Mouse (Mus musculus) adrenal gland, adult 18-20 months (tissue): ENCODE measurements at regions not wholly inside any gene's neighbourhood (a gene's known extent, or its start where the extent isn't known, plus 50 kb on each side); places are given as distances from the start of the nearest gene placed in this dataset.

ENCODE experiments used
- DNase-seq, 2 experiments: peaks; one replicate each; pipeline ENCODE4 v3.0.0; 2021 to 2022; ENCODE audit warnings: low spot score in 2 of 2

GRCm38 (mm10) chr1:24832246-24832645, 153.8 kb downstream of the Lmbrd1 start:
- no peak for DNase-seq

GRCm38 (mm10) chr1:24866877-24867276, 188.4 kb downstream of the Lmbrd1 start:
- no peak for DNase-seq

- DNase-seq: no peak
These were observed 191.3 kb downstream of the Lmbrd1 start for GRCm38 (mm10) chr1:24869772-24870171.

DNA sequence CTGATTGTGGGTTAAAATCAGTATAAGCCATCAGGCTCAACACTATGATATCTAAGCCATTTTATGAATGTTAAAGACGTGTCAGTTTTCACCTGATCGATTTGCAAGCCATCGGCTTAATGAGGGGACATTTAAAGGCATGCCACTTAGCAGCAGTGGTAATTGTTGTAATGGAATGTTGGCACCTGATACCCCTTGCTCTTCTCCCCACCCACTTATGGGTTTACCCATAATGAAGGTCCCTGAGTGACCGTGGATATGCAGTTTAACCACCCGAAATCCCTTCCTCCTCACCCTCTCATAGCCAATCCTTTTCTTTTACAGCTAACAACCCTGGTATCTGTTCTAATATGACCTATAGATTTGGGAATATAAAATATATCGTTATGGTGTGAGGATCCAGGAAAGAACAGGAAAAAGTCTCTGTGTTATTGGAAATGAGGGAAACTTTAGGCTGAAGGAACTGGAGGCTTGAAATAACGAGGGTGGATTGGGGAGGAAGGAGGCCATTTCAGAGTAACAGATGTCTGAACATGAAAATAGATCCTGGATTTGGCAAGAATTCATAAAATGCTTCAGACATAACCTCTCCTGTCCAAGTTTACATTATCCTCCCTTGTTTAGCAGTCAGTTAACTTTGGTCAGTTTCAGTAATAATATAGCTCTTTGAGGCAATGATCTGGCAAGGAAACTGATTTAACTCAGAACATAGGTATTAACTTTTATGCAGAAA, 192.4 kb downstream of the Lmbrd1 start:
- DNase-seq: no peak

GRCm38 (mm10) chr1:24877014-24877413, 198.6 kb downstream of the Lmbrd1 start:
- no peak for DNase-seq

DNA sequence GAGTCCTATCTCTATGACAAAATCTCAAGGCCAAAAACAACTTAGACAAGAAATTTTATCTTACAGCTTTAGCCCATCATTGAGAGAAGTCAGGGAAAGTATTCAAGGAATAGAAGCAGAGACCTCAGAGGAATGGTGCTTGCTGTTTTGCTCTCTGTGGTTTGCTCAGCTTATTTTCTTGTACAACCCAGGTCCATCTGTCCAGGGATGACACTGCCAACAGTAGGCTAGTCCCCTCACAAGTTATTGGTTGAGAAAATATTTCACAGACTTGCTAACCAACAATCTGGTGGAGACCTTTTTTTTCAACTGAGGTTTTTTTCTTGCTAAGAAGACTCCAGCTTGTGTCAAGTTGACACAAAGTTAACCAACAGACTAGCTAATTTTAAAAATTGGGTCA, 205.2 kb downstream of the Lmbrd1 start:
- no peak for DNase-seq

DNA sequence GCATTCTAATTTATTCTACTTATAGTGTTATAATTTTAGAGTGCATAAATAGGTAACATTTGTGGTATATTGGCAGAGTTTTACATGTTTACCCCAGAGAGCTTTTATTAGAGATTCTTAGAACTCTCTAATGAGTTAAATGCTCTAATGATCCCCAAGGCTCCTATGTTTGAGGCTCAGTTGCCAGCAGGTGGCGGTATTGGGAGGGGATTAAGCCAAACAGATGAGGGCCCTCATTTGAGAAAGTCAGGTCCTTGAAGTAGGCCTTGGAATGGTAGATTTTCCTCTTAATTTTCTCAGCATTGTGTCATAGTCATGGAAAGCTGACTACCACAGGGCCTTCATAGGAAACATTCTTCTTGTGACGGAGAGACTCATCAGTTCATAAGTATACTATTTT, 222.8 kb downstream of the Lmbrd1 start:
- peak; percentile 24 to 54 for DNase-seq

DNA sequence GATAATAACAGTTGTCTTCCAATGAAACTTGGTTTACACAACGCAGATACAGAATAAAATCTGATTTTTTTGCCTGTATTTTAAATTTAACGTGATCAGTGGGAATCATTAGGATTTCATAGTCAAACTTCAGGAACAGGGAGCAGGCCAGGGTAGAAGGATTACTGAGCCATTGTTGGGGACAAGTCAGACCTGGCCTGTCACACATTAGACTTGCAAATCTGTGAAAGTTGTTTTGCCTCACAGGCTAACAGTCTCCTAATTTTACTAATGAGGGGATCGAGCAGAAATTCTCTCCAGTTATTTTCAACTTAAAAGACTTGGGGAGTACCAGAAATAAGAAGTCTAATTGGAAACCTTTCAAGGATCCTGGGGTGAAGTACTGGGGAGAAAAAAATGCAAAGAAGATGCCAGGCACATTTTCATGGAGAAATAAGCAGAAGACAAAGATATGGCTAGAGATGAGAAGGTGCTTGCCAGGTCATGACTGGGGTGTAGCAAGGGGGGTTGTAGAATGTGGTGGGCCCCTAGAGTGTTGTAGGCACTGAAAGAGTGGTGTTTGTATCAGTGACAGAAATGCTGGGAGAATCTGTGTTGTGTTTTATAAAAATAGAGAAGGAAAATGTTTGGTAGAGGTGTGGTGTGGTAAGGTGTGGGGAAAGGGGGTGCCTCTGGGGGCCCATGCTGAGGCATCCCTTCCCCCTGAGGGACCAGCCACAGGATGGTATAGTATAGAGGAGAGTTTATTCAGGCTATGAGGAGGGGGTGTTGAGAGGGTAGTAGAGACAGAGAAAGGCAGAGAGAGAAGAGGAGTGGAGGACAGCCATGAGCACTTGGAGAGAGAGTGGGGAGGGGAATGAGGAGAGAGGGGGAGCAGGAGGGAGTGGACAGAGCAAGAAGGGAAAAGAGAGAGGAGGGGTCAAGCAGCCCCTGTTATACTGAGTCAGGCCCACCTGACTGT, 260.2 kb downstream of the Lmbrd1 start:
- DNase-seq: no peak

GRCm38 (mm10) chr1:24942757-24943296, 264.4 kb downstream of the Lmbrd1 start:
- DNase-seq: no peak

DNA sequence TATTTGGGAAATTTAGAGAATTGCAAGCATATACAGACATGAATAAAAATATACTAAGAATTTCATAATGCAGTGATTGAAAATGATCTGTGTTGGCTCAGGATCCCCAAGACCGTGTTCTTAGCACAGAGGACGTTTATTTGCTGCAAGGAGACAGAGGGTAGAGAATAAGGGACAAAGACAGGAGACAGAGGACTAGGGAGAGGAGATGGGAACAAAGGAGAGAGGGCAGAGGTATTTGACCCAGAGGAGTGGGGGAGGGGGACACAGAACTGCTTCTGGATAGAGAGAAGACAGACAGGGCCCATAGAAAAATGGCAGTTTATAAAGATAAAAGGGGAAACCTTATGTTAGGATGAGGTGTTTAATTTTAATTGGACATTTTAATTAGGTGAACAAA, 265.0 kb downstream of the Lmbrd1 start:
- no peak for DNase-seq

DNA sequence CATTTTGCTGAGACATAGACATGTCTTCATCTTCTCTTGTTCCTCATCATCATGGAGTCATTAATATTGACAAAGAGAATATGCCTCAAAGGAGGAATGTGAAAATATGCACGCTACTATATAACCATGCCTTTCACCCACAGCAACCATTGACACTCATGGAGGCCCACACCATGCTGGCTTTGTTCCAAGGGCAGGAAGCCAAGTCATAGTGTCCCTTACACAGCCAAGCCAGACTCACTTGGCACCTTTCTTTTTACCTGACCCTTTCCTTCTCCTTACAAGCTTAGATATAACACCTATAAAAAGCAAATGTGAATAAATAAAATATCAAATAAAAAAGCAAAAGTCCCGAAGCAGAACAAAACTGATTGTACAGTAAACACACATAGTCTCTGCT, 294.3 kb downstream of the Lmbrd1 start:
- DNase-seq: no peak

DNA sequence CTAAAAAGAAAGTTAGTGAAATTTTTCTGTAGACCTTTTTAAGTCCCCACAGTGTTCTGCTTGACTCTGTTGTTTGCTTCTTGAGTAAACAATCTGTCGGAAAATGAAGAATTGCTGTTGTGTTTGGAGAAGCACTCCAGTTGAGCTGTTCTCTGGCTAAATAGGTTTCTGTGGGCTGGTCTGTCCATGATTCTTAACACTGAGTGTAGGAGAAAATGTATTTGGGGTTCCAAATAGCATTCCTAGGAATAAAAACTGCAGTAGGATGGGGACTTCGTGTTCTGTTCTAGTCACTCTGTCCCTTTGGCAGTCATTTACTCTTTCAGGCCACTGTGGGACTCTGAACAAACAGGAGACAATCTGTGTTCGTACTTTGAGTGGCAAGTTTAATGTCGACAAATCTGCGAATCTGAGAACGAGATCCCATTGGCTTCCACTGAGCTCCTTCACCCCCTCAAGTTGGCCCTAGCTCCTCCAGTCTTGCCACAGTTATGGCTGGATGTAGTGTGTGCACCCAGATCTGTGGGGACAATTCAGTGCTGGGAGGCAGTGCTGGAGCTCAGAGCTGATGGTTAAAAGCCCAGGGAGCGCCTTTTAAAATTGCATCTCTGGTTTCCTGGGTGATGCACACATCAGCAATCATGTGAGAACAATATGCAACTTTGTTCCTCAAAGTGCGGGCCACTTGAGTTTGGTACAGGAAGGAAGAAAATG, 330.2 kb downstream of the Lmbrd1 start:
- DNase-seq: no peak

- no peak for DNase-seq
These were observed 334.3 kb downstream of the Lmbrd1 start for GRCm38 (mm10) chr1:25012754-25013153.
